ENCODE assay signal across 11 mouse cellular contexts in the genomic region with DNA sequence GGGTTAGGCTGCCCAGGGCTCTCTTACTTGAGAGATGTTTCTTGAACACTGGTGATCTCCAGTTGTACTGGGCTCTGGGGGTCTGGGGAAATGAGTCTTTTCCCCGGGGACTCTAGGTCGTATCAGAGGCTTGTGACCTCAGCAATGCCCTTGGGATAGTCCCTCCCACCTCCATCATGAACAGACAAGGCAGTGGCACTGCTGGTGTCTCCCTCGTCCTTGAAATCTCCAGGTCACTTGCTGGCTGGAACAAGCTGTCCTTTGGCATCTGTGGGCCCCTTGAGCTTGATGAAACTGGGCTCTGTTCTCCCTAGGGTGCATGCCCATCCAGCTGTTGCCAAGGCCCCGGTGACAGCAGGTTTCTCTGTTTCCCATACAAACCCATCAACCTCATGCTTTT. TPM values are rescaled to one million over a fixed set of nuclear protein-coding genes. Genes with fewer than 3 reads are reported as not detected.
DNase-seq lines count a peak whose midpoint lies in the region; ATAC-seq lines count a peak whose summit lies in the region.
"Had no signal": no experiment of that assay in that cellular context is flagged by ENCODE, and none has a peak within 500 bp of the region (broad histone marks: within the 10 kb centered on the region; RNA-seq: fewer than 3 reads in every experiment).

No protein-coding gene starts in this region.

- peaks cover 75% of the 10 kb centered on the region for H3K36me3 ChIP-seq in forebrain, embryonic 13.5 days (ENCODE audit: poor library complexity, severe bottlenecking)
- peaks cover 4% of the 10 kb centered on the region; the same call in 1 of the 2 replicates for H3K36me3 ChIP-seq in forebrain, embryonic 11.5 days (ENCODE audit: control insufficient read depth, insufficient read depth, low read length)
- H3K36me3 ChIP-seq in limb, embryonic 13.5 days = peaks cover 74% of the 10 kb centered on the region
- peaks cover 90% of the 10 kb centered on the region for H3K36me3 ChIP-seq in limb, embryonic 10.5 days
- H3K36me3 ChIP-seq in forebrain, embryonic 15.5 days = peaks cover 56% of the 10 kb centered on the region
- peaks cover 52% of the 10 kb centered on the region for H3K36me3 ChIP-seq in neural tube, embryonic 14.5 days (ENCODE audit: control insufficient read depth, insufficient read depth, low read length)

- no peak for DNase-seq in forebrain, embryonic 11.5 days (ENCODE audit: low spot score)
- DNase-seq in limb, embryonic 10.5 days (ENCODE audit: low spot score) = no peak
- DNase-seq in frontal cortex, adult 2 months (ENCODE audit: extremely low spot score in 1 of 2, low spot score in 1 of 2) = no peak
- DNase-seq in layer of hippocampus, adult 11-12 months (ENCODE audit: low spot score) = no peak

- H3K27ac ChIP-seq in forebrain, embryonic 13.5 days = peak overlapping the region; percentile 84
- H3K27ac ChIP-seq in forebrain, embryonic 11.5 days (ENCODE audit: low read depth, low read length) = no peak overlapping the region
- peak overlapping the region; percentile 15; the same call in 1 of the 2 replicates for H3K27ac ChIP-seq in limb, embryonic 13.5 days
- no peak overlapping the region for H3K27ac ChIP-seq in limb, embryonic 10.5 days
- H3K27ac ChIP-seq in forebrain, embryonic 15.5 days (replicated peaks) = peak overlapping the region; percentile 83
- peak overlapping the region; percentile 52 for H3K27ac ChIP-seq in neural tube, embryonic 14.5 days (ENCODE audit: low read depth, low read length)
- H3K27ac ChIP-seq: lung, embryonic 15.5 days; stomach, postnatal 0 days had no signal

- H3K27me3 ChIP-seq in forebrain, embryonic 13.5 days = no peaks in the 10 kb centered on the region
- H3K27me3 ChIP-seq in forebrain, embryonic 11.5 days (ENCODE audit: control insufficient read depth, insufficient read depth, low read length) = no peaks in the 10 kb centered on the region
- no peaks in the 10 kb centered on the region for H3K27me3 ChIP-seq in limb, embryonic 13.5 days
- no peaks in the 10 kb centered on the region for H3K27me3 ChIP-seq in limb, embryonic 10.5 days (ENCODE audit: low read depth, poor library complexity, severe bottlenecking)
- no peaks in the 10 kb centered on the region for H3K27me3 ChIP-seq in forebrain, embryonic 15.5 days
- no peaks in the 10 kb centered on the region for H3K27me3 ChIP-seq in neural tube, embryonic 14.5 days (ENCODE audit: control insufficient read depth, insufficient read depth, low read length)
- H3K27me3 ChIP-seq: lung, embryonic 15.5 days had no signal

- 80% methylated on average over 4 of the region's 4 CpGs for WGBS in forebrain, embryonic 13.5 days
- 75% methylated on average over 4 of the region's 4 CpGs for WGBS in forebrain, embryonic 11.5 days
- 72% methylated on average over 4 of the region's 4 CpGs for WGBS in limb, embryonic 13.5 days
- WGBS in limb, embryonic 10.5 days = 83% methylated on average over 4 of the region's 4 CpGs
- WGBS in forebrain, embryonic 15.5 days = 69% methylated on average over 4 of the region's 4 CpGs
- 53% methylated on average over 4 of the region's 4 CpGs for WGBS in neural tube, embryonic 14.5 days

- no peak overlapping the region for H3K4me3 ChIP-seq in forebrain, embryonic 13.5 days
- H3K4me3 ChIP-seq in forebrain, embryonic 11.5 days (ENCODE audit: low read depth, low read length) = no peak overlapping the region
- H3K4me3 ChIP-seq in limb, embryonic 13.5 days = no peak overlapping the region
- no peak overlapping the region for H3K4me3 ChIP-seq in limb, embryonic 10.5 days
- H3K4me3 ChIP-seq in forebrain, embryonic 15.5 days = no peak overlapping the region
- no peak overlapping the region for H3K4me3 ChIP-seq in neural tube, embryonic 14.5 days (ENCODE audit: low read depth, low read length)
- H3K4me3 ChIP-seq: lung, embryonic 15.5 days had no signal

- H3K4me1 ChIP-seq in forebrain, embryonic 13.5 days = peaks cover 24% of the 10 kb centered on the region
- H3K4me1 ChIP-seq in forebrain, embryonic 11.5 days (replicated peaks; ENCODE audit: control insufficient read depth, insufficient read depth, low read length) = 0 out of 2 replicates have a peak, but pooled peaks cover 2% of the 10 kb centered on the region
- H3K4me1 ChIP-seq in limb, embryonic 13.5 days = peaks cover 11% of the 10 kb centered on the region; the same call in 1 of the 2 replicates
- H3K4me1 ChIP-seq in limb, embryonic 10.5 days = peaks cover 17% of the 10 kb centered on the region
- peaks cover 28% of the 10 kb centered on the region for H3K4me1 ChIP-seq in forebrain, embryonic 15.5 days
- H3K4me1 ChIP-seq in neural tube, embryonic 14.5 days (ENCODE audit: control insufficient read depth, insufficient read depth, low read length) = peaks cover 3% of the 10 kb centered on the region; the same call in 1 of the 2 replicates

- no peak overlapping the region for H3K4me2 ChIP-seq in forebrain, embryonic 13.5 days
- H3K4me2 ChIP-seq in forebrain, embryonic 11.5 days (ENCODE audit: low read depth, low read length, severe bottlenecking) = no peak overlapping the region
- H3K4me2 ChIP-seq in limb, embryonic 13.5 days (replicated peaks) = no peak overlapping the region
- H3K4me2 ChIP-seq in forebrain, embryonic 15.5 days (replicated peaks) = no peak overlapping the region
- no peak overlapping the region for H3K4me2 ChIP-seq in neural tube, embryonic 14.5 days (ENCODE audit: low read depth, low read length)
- H3K4me2 ChIP-seq: lung, embryonic 15.5 days had no signal

- no peak overlapping the region for H3K9ac ChIP-seq in forebrain, embryonic 13.5 days
- no peak overlapping the region for H3K9ac ChIP-seq in forebrain, embryonic 11.5 days (ENCODE audit: low read length)
- H3K9ac ChIP-seq in limb, embryonic 13.5 days = no peak overlapping the region
- no peak overlapping the region for H3K9ac ChIP-seq in forebrain, embryonic 15.5 days (replicated peaks)
- no peak overlapping the region for H3K9ac ChIP-seq in neural tube, embryonic 14.5 days (replicated peaks; ENCODE audit: low read depth, low read length)
- H3K9ac ChIP-seq: lung, embryonic 15.5 days had no signal

- H3K9me3 ChIP-seq in forebrain, embryonic 13.5 days (replicated peaks) = no peaks in the 10 kb centered on the region
- no peaks in the 10 kb centered on the region for H3K9me3 ChIP-seq in forebrain, embryonic 11.5 days (ENCODE audit: control insufficient read depth, low read length)
- H3K9me3 ChIP-seq in limb, embryonic 13.5 days = no peaks in the 10 kb centered on the region
- H3K9me3 ChIP-seq in limb, embryonic 10.5 days (replicated peaks) = no peaks in the 10 kb centered on the region
- no peaks in the 10 kb centered on the region for H3K9me3 ChIP-seq in forebrain, embryonic 15.5 days
- H3K9me3 ChIP-seq in neural tube, embryonic 14.5 days (ENCODE audit: control insufficient read depth, low read length) = no peaks in the 10 kb centered on the region
- H3K9me3 ChIP-seq: lung, embryonic 15.5 days had no signal

- ATAC-seq in forebrain, embryonic 13.5 days = no peak
- no peak for ATAC-seq in forebrain, embryonic 11.5 days (replicated peaks; ENCODE audit: low FRiP score)
- no peak for ATAC-seq in limb, embryonic 13.5 days (ENCODE audit: low FRiP score, low read depth)
- no peak for ATAC-seq in forebrain, embryonic 15.5 days (replicated peaks)
- no peak for ATAC-seq in neural tube, embryonic 14.5 days (ENCODE audit: low read depth)

RNA-seq across cellular contexts. Expression of gene Gpd1, which starts 3.1 kb away (rescaled TPM):
- polyA plus RNA-seq in forebrain, embryonic 13.5 days (2015; fragmentation: Nextera tagmentation; extraction: Ambion mirVana) = 1.2 and 1.3 TPM in 2 replicates
- polyA plus RNA-seq in forebrain, embryonic 11.5 days (2014; fragmentation: Nextera tagmentation; extraction: Ambion mirVana) = 0.35 and 0.53 TPM in 2 replicates
- polyA plus RNA-seq in limb, embryonic 13.5 days (2015; fragmentation: Nextera tagmentation; extraction: Ambion mirVana) = 0.27 and 0.55 TPM in 2 replicates
- polyA plus RNA-seq in limb, embryonic 10.5 days (2016; fragmentation: Nextera tagmentation; extraction: Ambion mirVana) = 0.29 and 0.59 TPM in 2 replicates
- 1.9 and 2.6 TPM in 2 replicates for polyA plus RNA-seq in forebrain, embryonic 15.5 days (2015; fragmentation: Nextera tagmentation; extraction: Ambion mirVana)
- 1.2 and 1.3 TPM in 2 replicates for polyA plus RNA-seq in neural tube, embryonic 14.5 days (2014; fragmentation: Nextera tagmentation; extraction: Ambion mirVana)
- polyA plus RNA-seq in frontal cortex, adult 2 months (2012; rRNA removed) = 52.2 and 56.5 TPM in 2 replicates

RNA-seq across cellular contexts. Expression of gene Gm17349, which starts 8.9 kb away (rescaled TPM):
- not detected in 2 replicates for polyA plus RNA-seq in forebrain, embryonic 13.5 days (2015; fragmentation: Nextera tagmentation; extraction: Ambion mirVana)
- not detected in 2 replicates for polyA plus RNA-seq in forebrain, embryonic 11.5 days (2014; fragmentation: Nextera tagmentation; extraction: Ambion mirVana)
- polyA plus RNA-seq in limb, embryonic 13.5 days (2015; fragmentation: Nextera tagmentation; extraction: Ambion mirVana) = not detected in 2 replicates
- polyA plus RNA-seq in limb, embryonic 10.5 days (2016; fragmentation: Nextera tagmentation; extraction: Ambion mirVana) = not detected in 2 replicates
- not detected in 2 replicates for polyA plus RNA-seq in forebrain, embryonic 15.5 days (2015; fragmentation: Nextera tagmentation; extraction: Ambion mirVana)
- polyA plus RNA-seq in neural tube, embryonic 14.5 days (2014; fragmentation: Nextera tagmentation; extraction: Ambion mirVana) = not detected in 2 replicates
- 1.00 TPM in 1 of 2 replicates, not detected in the other for polyA plus RNA-seq in frontal cortex, adult 2 months (2012; rRNA removed)
- polyA plus RNA-seq: kidney, embryonic 14.5 days; lung, embryonic 15.5 days had no signal

RNA-seq across cellular contexts. Expression of gene Cox14, which starts 11.2 kb away (rescaled TPM):
- polyA plus RNA-seq in forebrain, embryonic 13.5 days (2015; fragmentation: Nextera tagmentation; extraction: Ambion mirVana) = 177 and 190 TPM in 2 replicates
- polyA plus RNA-seq in forebrain, embryonic 11.5 days (2014; fragmentation: Nextera tagmentation; extraction: Ambion mirVana) = 140 and 154 TPM in 2 replicates
- polyA plus RNA-seq in limb, embryonic 13.5 days (2015; fragmentation: Nextera tagmentation; extraction: Ambion mirVana) = 139 and 143 TPM in 2 replicates
- 113 and 127 TPM in 2 replicates for polyA plus RNA-seq in limb, embryonic 10.5 days (2016; fragmentation: Nextera tagmentation; extraction: Ambion mirVana)
- polyA plus RNA-seq in forebrain, embryonic 15.5 days (2015; fragmentation: Nextera tagmentation; extraction: Ambion mirVana) = 175 and 190 TPM in 2 replicates
- polyA plus RNA-seq in neural tube, embryonic 14.5 days (2014; fragmentation: Nextera tagmentation; extraction: Ambion mirVana) = 196 and 204 TPM in 2 replicates
- polyA plus RNA-seq in frontal cortex, adult 2 months (2012; rRNA removed) = 218 and 238 TPM in 2 replicates

RNA-seq across cellular contexts. Expression of gene Smarcd1, which starts 12.3 kb away (rescaled TPM):
- polyA plus RNA-seq in forebrain, embryonic 13.5 days (2015; fragmentation: Nextera tagmentation; extraction: Ambion mirVana) = 118 and 130 TPM in 2 replicates
- polyA plus RNA-seq in forebrain, embryonic 11.5 days (2014; fragmentation: Nextera tagmentation; extraction: Ambion mirVana) = 134 and 142 TPM in 2 replicates
- polyA plus RNA-seq in limb, embryonic 13.5 days (2015; fragmentation: Nextera tagmentation; extraction: Ambion mirVana) = 54.0 and 58.7 TPM in 2 replicates
- polyA plus RNA-seq in limb, embryonic 10.5 days (2016; fragmentation: Nextera tagmentation; extraction: Ambion mirVana) = 84.0 and 85.8 TPM in 2 replicates
- 121 and 124 TPM in 2 replicates for polyA plus RNA-seq in forebrain, embryonic 15.5 days (2015; fragmentation: Nextera tagmentation; extraction: Ambion mirVana)
- 110 TPM in 2 replicates for polyA plus RNA-seq in neural tube, embryonic 14.5 days (2014; fragmentation: Nextera tagmentation; extraction: Ambion mirVana)
- polyA plus RNA-seq in frontal cortex, adult 2 months (2012; rRNA removed) = 189 and 197 TPM in 2 replicates

RNA-seq across cellular contexts. Expression of gene Asic1, which starts 44.0 kb away (rescaled TPM):
- 15.1 and 17.0 TPM in 2 replicates for polyA plus RNA-seq in forebrain, embryonic 13.5 days (2015; fragmentation: Nextera tagmentation; extraction: Ambion mirVana)
- 3.9 and 5.3 TPM in 2 replicates for polyA plus RNA-seq in forebrain, embryonic 11.5 days (2014; fragmentation: Nextera tagmentation; extraction: Ambion mirVana)
- polyA plus RNA-seq in limb, embryonic 13.5 days (2015; fragmentation: Nextera tagmentation; extraction: Ambion mirVana) = 1.7 and 1.8 TPM in 2 replicates
- 1.1 TPM in 2 replicates for polyA plus RNA-seq in limb, embryonic 10.5 days (2016; fragmentation: Nextera tagmentation; extraction: Ambion mirVana)
- 26.0 and 30.4 TPM in 2 replicates for polyA plus RNA-seq in forebrain, embryonic 15.5 days (2015; fragmentation: Nextera tagmentation; extraction: Ambion mirVana)
- polyA plus RNA-seq in neural tube, embryonic 14.5 days (2014; fragmentation: Nextera tagmentation; extraction: Ambion mirVana) = 66.0 and 69.8 TPM in 2 replicates
- polyA plus RNA-seq in frontal cortex, adult 2 months (2012; rRNA removed) = 78.1 and 80.7 TPM in 2 replicates

Comparison
In these comparisons a context has a peak if more than half of its experiments do, and no peak if none do; other contexts are left out.
1. H3K27ac ChIP-seq: peak in forebrain, embryonic 13.5 days (single experiment), limb, embryonic 13.5 days (single experiment), forebrain, embryonic 15.5 days (single experiment) and neural tube, embryonic 14.5 days (single experiment); none in forebrain, embryonic 11.5 days (single experiment) and limb, embryonic 10.5 days (single experiment).
2. RNA of gene Gpd1, which starts 3.1 kb away (polyA plus RNA-seq): 52.2 to 56.5 TPM in frontal cortex, adult 2 months; 1.9 to 2.6 TPM in forebrain, embryonic 15.5 days, 1.2 to 1.3 TPM in neural tube, embryonic 14.5 days, 1.2 to 1.3 TPM in forebrain, embryonic 13.5 days, 0.29 to 0.59 TPM in limb, embryonic 10.5 days, 0.27 to 0.55 TPM in limb, embryonic 13.5 days and 0.35 to 0.53 TPM in forebrain, embryonic 11.5 days; every median in the first group is over 10 times any median in the second.